Mouse (Mus musculus): ENCODE measurements around the gene Vamp5. TPM values are rescaled to one million over a fixed set of nuclear protein-coding genes. Genes with fewer than 3 reads are reported as not detected.

Gene Vamp5
- total RNA-seq, 2 experiments from 2014 or later, result 4.2 to 4.6 TPM

DNA sequence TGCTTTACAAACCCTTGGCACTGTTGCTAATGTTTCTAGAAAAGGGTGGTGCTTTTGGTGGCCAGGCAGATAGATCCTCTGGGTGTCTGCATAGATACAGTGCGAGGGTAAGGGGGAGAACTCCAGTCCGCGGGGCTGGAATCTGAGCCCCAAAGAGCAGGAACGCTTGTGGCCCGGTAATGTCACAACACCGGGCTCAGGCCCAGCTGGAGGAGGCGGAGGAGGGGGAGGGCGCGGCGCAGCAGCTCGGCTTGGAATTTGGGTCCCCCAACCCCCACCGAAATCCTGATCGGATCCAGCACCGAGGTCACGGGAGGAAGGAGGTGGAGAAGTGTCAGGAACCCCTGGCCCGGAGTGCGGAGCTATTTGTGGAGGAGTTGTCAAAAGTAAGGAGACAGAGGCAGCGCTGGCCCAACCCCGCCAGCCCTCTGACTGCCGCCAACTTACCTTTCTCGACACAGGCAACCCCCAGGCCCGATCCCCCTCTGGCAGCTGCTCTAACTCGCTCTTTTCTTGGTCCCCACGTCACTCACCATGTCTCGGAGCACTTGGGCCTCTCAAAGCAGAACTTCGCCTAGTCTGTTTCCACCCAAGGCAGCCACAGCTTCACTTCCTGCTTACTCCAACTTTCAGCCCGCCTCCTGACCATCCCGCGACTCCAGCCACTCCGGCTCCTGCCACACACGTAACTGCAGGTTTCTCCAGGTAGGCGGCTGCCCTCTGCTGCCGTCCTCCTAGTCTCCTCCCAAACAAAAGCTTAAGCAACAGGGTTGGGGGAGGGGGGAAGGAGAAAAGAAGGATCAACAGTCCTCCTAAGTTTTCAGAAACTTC lies 9.9 kb upstream of the Vamp5 start, which contains the start of gene Vamp8:
Gene Vamp8 (minus strand): TSS at position 763 of the 831 bp plus-strand sequence.
- DNase-seq (ENCODE audit: low spot score in 2 of 2), result peak; percentile 62 to 67

- DNase-seq (ENCODE audit: low spot score in 2 of 2), result peak in 1 of 2 experiments; percentile 23
These were observed 9.2 kb upstream of the Vamp5 start for GRCm38 (mm10) chr6:72389471-72389940.

GRCm38 (mm10) chr6:72388791-72389329 lies 8.6 kb upstream of the Vamp5 start:
- DNase-seq (ENCODE audit: low spot score in 2 of 2), result no peak

DNA sequence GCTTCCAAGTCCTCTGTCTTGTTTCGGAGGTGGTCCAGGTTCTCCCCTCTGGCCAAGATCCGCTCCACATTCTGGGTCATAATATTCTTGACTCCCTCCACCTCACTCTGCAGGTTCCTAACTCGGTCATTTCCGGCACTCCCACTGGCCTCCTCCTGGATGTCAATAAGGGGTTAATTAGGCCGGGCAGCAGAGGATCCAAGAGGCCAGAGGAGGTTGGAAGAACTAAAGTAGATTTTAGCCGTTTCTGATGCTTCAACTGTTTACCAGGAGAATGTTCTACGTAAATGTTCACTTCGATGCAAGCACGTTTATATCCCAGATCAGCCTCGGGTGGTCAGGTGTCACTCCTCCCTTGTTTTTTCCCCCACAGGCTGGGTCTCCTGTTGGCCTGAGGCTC lies 8.0 kb upstream of the Vamp5 start:
- DNase-seq (ENCODE audit: low spot score in 2 of 2), result no peak

DNA sequence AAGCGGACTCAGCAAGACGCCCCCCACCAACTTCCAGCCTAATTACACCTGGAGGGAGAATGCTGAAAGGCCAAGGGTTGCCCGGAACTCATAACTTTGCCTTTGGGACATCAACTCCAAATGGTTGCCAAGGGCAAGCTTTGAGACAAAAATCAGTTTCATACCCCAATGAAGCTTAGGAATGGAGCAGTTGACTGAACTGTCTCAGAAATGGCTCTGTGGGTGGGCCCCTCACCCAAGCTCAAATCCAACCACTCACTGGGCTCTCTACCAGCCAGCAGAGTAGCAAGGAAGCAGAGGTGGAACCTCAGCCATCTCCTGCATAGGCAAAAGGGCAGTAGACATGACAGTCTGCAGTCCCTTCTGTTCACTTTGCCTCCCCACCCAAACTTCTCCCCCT lies 7.5 kb upstream of the Vamp5 start:
- no peak for DNase-seq (ENCODE audit: low spot score in 2 of 2)

DNA sequence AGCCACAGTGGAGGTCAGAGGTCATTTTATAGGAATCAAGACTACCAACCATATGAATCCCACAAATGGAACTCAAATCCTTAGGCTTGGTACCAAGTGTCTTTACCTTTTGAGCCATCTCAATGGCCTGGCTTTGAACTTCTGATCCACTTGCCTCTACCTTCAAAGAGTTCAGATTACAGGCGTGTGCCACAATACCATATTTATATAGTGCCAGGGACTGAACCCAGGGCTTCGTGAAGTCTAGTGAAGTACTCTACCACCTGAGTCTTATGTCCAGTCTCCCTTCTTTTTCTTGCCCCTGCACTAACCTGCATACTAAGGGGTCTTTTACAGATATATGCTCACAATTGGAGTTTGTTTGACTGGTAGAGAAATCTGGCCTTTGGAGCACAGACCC lies 6.3 kb upstream of the Vamp5 start:
- no peak for DNase-seq (ENCODE audit: low spot score in 2 of 2)

- no peak for DNase-seq (ENCODE audit: low spot score in 2 of 2)
These were observed 5.0 kb upstream of the Vamp5 start for GRCm38 (mm10) chr6:72385258-72385657.

DNA sequence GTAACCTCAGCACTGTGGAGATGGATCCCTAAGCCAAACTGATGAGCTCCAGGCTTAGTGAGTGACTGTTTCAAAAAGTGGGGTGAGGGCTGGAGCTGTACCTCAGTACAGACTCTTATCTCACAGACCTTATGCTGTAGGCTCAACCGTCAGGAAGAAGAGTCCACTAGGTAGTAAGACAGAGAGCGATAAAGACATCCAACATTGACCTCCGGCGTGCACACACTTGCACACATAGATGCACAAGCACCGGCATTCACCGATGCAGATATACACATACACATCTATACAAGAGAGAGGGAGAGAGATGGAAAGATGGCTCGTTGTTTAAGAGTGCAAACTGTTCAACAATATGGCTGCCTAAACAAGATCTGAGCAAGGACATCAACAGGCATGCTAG lies 3.7 kb upstream of the Vamp5 start:
- no peak for DNase-seq (ENCODE audit: low spot score in 2 of 2)

DNA sequence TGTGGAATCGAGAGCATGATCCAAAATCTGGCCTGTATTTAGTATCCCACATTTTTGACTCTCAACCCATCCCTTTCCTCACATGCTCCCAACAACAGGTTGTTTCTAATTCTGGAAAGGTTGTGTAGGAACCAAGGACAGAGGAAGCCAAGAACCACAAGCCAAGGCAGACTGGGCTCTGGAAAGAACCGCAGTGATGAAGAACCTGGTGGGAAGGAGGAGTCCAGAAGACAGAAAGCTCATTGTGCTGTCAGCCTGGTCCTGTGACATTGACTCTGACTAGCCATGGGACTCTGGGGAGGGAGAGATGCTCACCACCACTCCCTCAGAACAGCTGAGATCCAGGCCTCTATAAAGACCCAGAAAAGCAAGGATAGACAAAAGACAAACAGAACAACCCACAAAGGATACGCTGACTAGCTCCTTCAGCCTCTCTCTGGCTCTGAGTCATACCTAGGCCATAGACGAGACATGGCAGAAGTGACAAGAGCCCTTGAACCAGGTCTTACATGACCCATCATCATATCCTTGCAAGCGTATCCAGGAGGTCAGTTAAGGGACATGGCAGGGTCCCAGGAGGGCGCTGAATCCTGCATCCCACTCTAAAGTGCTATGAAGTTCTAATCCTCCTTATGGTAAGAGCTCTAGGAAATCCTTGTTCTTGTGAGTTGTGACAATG lies 3.0 kb upstream of the Vamp5 start:
- DNase-seq (ENCODE audit: low spot score in 2 of 2), result no peak

- DNase-seq (ENCODE audit: low spot score in 2 of 2), result no peak
These were observed 2.2 kb upstream of the Vamp5 start for GRCm38 (mm10) chr6:72382494-72382893.

- no peak for DNase-seq (ENCODE audit: low spot score in 2 of 2)
These were observed 714 bp downstream of the Vamp5 start for GRCm38 (mm10) chr6:72379377-72380130.

- no peak for DNase-seq (ENCODE audit: low spot score in 2 of 2)
These were observed 1.6 kb downstream of the Vamp5 start for GRCm38 (mm10) chr6:72378510-72379234.

DNA sequence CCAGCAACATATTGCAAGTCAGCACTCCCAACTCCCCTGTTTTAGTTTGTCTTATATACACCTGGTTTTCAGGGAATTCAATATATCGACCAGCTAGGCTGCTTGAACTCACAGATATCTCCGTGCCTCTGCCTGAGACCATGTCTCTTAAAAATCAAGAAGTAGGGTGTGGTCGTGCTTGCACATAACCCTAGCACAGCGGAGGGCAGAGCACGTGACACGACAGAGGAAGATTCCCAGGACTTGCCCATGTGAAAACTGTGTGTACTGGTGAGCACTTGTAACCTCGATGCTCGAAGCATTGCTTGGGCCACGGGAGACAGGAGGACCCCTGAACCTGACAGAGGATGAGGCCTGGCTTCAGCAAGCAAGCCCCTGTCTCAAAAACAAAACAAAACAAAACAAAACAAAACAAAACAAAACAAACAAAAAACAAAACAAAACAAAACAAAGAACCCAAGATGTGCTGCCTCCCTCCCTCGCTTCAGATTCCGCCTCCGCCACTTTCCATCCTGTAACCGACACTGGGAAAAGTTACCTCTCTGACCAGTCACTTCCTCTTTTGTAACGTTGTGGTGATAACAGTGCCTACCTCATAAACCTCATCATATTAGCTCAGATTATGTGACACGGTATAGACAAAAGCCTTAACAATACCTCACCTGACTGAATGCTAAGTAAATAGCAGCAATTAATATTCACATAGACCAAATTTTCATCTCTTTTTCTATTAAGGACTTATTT lies 5.3 kb downstream of the Vamp5 start:
- no peak for DNase-seq (ENCODE audit: low spot score in 2 of 2)

DNA sequence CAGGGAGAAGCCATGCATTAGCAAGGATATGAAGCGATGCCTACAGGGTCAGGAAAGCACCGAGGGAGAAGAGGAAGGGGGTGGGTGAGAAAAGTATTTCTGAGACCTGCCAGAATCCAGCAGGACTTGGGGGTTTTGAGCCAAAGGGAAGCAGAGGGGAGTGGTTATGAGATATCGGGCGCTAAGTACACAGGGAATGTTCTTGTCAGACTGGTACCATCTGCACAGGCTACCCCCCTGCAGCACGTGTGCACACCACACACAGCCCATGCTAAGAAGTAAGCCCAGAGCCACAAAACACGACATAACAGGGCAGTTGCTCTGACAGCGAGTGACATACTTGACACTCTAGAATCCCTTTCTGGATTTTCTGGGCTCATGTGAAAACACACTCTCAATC lies 6.1 kb downstream of the Vamp5 start:
- DNase-seq (ENCODE audit: low spot score in 2 of 2), result no peak

DNA sequence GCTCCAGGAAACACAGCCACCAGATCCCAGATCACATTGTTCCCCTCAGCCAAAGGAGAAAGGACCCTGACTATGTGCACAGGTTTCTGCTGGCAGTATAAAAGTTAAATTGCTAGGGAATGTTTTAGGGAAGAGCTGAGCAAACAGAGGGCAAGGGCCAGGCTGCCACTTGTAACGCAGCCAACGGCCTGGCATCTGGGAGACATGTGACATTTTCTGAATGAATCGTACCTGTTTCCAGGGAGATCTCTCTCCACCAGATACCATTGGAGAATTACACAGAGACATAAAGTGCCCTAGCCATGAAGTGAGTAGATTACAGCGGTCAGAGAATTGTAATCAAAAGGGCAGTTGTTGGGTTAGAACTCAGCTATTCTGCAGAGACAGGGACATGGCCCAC lies 7.1 kb downstream of the Vamp5 start:
- DNase-seq (ENCODE audit: low spot score in 2 of 2), result no peak

- DNase-seq (ENCODE audit: low spot score in 2 of 2), result no peak
These were observed 8.7 kb downstream of the Vamp5 start for GRCm38 (mm10) chr6:72371571-72371970.

- peak in 1 of 2 experiments; percentile 40 for DNase-seq (ENCODE audit: low spot score in 2 of 2)
These were observed 9.1 kb downstream of the Vamp5 start for GRCm38 (mm10) chr6:72371147-72371546.

- DNase-seq (ENCODE audit: low spot score in 2 of 2), result no peak
These were observed 10.2 kb downstream of the Vamp5 start for GRCm38 (mm10) chr6:72370091-72370490.

DNA sequence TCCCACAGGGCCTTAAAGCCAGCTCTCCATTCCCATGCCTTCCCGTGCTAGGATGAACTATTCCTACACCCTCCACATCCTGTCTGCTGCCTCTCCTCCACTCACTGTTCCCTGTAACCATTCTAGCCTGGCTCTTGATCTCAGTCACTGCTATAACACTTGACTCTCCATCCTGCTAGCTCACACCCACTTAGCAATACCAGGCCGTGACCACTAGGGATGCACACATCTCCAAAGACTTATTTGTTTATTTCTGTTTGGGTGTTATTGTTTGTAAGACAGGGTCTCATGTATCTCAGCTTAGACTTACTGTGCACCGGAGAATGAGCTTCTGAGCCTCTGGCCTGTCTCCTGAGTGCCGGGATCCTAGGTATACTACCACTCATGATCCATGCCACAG lies 10.7 kb downstream of the Vamp5 start:
- DNase-seq (ENCODE audit: low spot score in 2 of 2), result no peak

DNA sequence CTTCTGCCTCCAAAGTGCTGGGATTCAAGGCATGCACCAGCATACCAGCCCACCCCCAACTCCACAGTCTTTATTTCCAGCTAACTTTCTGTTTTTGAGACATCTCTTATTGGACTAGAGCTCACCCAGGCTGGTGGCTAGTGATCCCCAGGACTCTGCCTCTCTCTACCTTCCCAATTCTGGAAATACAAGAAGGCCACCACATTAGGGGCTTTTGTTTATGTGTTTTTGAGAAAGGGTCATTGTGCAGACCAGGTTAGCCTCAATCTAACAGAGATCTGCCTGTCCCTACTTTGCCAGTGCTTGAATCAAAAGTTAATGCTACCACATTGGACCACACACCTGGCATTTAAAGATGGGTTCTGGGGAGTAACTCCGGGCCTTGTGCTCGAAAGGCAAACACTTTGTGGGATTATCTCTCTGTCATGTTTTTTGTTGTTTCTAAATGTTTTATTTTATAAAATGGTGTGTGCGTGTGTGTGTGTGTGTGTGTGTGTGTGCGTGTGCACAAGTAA lies 12.8 kb downstream of the Vamp5 start:
- no peak for DNase-seq (ENCODE audit: low spot score in 2 of 2)

All from layer of hippocampus, postnatal 10 days (tissue).